Mouse (Mus musculus): ENCODE measurements around the gene Dhx40. TPM values are rescaled to one million over a fixed set of nuclear protein-coding genes. Genes with fewer than 3 reads are reported as not detected.
"Not testable (repeated sequence)": the region's sequence is repeated elsewhere in the genome, so short reads cannot be mapped to it uniquely, and the experiment has no call there.

Dhx40 gene
- polyA plus RNA-seq, 1 experiment from 2014 or later, result 19.5 TPM

DNA sequence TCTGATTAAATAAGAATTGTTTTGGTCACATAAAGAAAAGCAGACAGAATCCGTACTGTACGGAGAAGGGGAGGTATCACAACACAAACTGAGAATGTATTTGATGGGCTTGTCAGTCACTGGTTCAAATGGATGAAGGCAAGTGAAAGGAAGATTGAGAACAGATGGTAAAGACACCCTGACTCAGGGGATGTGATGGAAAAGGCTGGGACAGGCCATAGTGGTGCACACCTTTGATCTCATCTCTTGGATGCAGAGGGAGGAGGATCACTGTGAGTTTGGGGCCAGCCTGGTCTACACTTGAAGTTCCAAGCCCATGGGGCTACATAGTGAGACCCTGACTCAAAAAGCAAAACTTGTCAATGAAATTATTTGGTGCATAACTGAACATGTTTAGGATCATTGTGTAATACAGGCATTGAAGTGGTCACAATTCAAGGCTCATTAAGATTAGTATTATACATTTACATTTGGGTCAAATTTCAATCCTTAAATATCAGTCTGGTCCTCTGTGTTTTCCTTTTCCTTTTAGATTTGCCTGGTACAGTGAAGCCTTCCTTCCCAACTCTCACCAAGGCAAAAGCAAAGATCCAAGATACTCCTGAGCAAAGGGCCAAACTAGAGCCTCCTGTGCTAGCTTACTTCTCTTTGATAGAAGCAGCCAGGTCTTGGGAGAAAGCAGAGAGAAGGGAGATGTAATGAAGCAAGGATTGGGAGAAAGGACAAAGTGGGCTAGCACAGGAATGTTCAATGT is 3.2 kb upstream of the Dhx40 start:
- Histone ChIP-seq H3K9me3 (ENCODE audit: control insufficient read depth, low read length) (no peaks in the 10 kb centered on the region), H3K4me1 (replicated peaks; ENCODE audit: control insufficient read depth, insufficient read depth, low read length) (0 out of 2 replicates have a peak, but pooled peaks cover 3% of the 10 kb centered on the region), H3K4me2 (ENCODE audit: low read length) (no peak overlapping the region), H3K27ac (ENCODE audit: low read depth) (no peak overlapping the region), H3K9ac (ENCODE audit: low read length) (no peak overlapping the region), H3K27me3 (replicated peaks; ENCODE audit: control insufficient read depth, insufficient read depth, low read length) (no peaks in the 10 kb centered on the region), H3K36me3 (ENCODE audit: control insufficient read depth, insufficient read depth, low read length) (no peaks in the 10 kb centered on the region), H3K4me3 (ENCODE audit: low read depth, low read length) (no peak overlapping the region)
- DNase-seq (ENCODE audit: low spot score) (no peak), ATAC-seq (replicated peaks; ENCODE audit: low FRiP score, low TSS enrichment, low read depth) (no peak)
- WGBS, result 76% methylated on average over 2 of the region's 2 CpGs

DNA sequence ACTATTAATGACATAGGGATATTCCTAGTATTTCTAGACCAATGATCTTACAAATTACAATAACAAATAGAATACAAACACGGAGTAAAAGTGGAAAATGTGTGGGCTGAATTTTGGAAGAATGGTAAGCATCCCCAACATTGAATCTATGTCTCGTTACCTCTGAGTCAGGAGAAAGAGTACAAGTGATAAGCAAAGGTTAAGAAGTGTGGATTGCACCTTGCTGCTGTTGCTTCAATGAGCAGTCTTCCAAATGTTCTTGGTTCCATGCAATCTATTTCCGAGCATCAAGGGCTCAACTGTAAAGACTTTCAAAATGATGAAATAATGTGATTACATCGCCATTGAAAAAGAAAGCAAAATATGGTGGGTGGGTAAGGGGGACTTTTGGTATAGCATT is 2.3 kb upstream of the Dhx40 start:
- Histone ChIP-seq H3K36me3 (ENCODE audit: control insufficient read depth, insufficient read depth, low read length) (peaks cover 3% of the 10 kb centered on the region; the same call in 1 of the 2 replicates), H3K4me2 (ENCODE audit: low read length) (no peak overlapping the region), H3K27ac (ENCODE audit: low read depth) (no peak overlapping the region), H3K9ac (ENCODE audit: low read length) (no peak overlapping the region), H3K4me3 (ENCODE audit: low read depth, low read length) (no peak overlapping the region), H3K27me3 (replicated peaks; ENCODE audit: control insufficient read depth, insufficient read depth, low read length) (no peaks in the 10 kb centered on the region), H3K4me1 (replicated peaks; ENCODE audit: control insufficient read depth, insufficient read depth, low read length) (0 out of 2 replicates have a peak, but pooled peaks cover 3% of the 10 kb centered on the region), H3K9me3 (ENCODE audit: control insufficient read depth, low read length) (no peaks in the 10 kb centered on the region)
- ATAC-seq (replicated peaks; ENCODE audit: low FRiP score, low TSS enrichment, low read depth) (no peak), DNase-seq (ENCODE audit: low spot score) (no peak)
- 71% methylated on average over 4 of the region's 4 CpGs for WGBS

DNA sequence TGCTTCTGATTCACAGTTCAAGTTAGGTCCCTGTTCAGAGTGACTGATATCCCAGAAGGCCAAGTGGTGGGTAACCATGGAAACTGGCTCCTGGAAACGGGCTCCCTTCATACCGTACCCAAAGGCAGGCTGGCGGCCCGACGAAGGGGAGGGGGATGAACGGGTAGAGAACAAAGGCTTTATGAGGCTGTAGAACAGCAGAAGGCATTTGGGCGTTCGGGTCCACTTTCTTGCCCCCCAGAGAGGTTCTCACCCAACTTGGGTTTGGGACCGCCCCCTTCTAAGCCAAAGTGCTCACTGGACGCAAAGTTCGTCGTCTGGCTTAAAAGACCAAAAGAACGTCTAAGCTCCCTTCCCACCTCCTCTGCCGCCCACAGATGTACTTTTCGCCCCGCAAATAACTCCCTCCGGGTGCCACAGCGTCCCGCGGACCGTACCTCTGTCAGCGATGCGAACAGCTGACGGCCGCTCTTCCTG is 507 bp downstream of the Dhx40 start:
- peak overlapping the region; percentile 64 for H3K4me2 ChIP-seq (ENCODE audit: low read length)
- H3K27me3 ChIP-seq (replicated peaks; ENCODE audit: control insufficient read depth, insufficient read depth, low read length), result no peaks in the 10 kb centered on the region
- peak; percentile 80 for DNase-seq (ENCODE audit: low spot score)
- under 1% methylated on average over 25 of the region's 25 CpGs for WGBS
- H3K4me3 ChIP-seq (ENCODE audit: low read depth, low read length), result peak overlapping the region; percentile 100
- 0 out of 2 replicates have a peak, but pooled peaks cover 3% of the 10 kb centered on the region for H3K4me1 ChIP-seq (replicated peaks; ENCODE audit: control insufficient read depth, insufficient read depth, low read length)
- no peaks in the 10 kb centered on the region for H3K9me3 ChIP-seq (ENCODE audit: control insufficient read depth, low read length)
- peak overlapping the region; percentile 72 for H3K9ac ChIP-seq (ENCODE audit: low read length)
- H3K36me3 ChIP-seq (ENCODE audit: control insufficient read depth, insufficient read depth, low read length), result peaks cover 24% of the 10 kb centered on the region
- peak; percentile 70 for ATAC-seq (replicated peaks; ENCODE audit: low FRiP score, low TSS enrichment, low read depth)
- H3K27ac ChIP-seq (ENCODE audit: low read depth), result peak overlapping the region; percentile 76; the same call in 1 of the 2 replicates

DNA sequence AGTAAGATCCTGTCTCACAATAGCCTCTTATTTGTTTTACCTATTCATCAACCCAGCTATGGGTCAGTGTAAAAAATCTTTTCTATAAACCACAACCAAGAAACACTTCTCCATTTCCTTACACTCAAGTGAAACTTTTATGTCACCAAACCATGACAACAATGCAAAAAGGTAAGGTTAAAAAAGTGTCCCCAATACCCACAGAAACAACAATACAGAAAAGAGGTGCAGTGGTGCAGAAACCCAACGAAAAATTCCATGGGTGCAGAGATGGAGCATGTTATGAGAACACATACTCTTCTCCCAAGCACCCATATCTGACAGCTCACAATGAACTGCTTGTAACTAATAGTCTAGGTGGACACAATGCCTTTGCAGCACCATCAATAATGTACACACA is 13.4 kb downstream of the Dhx40 start:
- no peaks in the 10 kb centered on the region for H3K27me3 ChIP-seq (replicated peaks; ENCODE audit: control insufficient read depth, insufficient read depth, low read length)
- H3K9me3 ChIP-seq (ENCODE audit: control insufficient read depth, low read length), result no peaks in the 10 kb centered on the region
- H3K36me3 ChIP-seq (ENCODE audit: control insufficient read depth, insufficient read depth, low read length), result peaks cover 56% of the 10 kb centered on the region
- no peak overlapping the region for H3K27ac ChIP-seq (ENCODE audit: low read depth)
- no peak for DNase-seq (ENCODE audit: low spot score)
- H3K9ac ChIP-seq (ENCODE audit: low read length), result no peak overlapping the region
- H3K4me2 ChIP-seq (ENCODE audit: low read length), result no peak overlapping the region
- no peak for ATAC-seq (replicated peaks; ENCODE audit: low FRiP score, low TSS enrichment, low read depth)
- WGBS, result 89% methylated on average over 1 of the region's 1 CpGs
- no peaks in the 10 kb centered on the region for H3K4me1 ChIP-seq (replicated peaks; ENCODE audit: control insufficient read depth, insufficient read depth, low read length)
- H3K4me3 ChIP-seq (ENCODE audit: low read depth, low read length), result no peak overlapping the region

DNA sequence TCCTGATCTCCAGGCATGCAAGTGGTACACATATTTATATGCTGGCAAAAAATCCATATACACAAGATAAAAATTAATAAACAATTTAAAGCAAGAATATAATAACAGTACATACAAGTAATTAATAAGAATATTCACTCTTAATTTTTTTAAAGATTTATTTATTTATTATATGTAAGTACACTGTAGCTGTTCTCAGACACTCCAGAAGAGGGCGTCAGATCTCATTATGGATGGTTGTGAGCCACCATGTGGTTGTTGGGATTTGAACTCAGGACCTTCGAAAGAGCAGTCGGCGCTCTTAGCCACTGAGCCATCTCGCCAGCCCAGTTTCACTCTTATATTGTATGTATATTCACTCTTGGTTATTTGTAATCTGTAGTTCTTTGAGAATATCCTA is 20.1 kb downstream of the Dhx40 start:
- H3K9me3 ChIP-seq (ENCODE audit: control insufficient read depth, low read length); H3K27ac ChIP-seq (ENCODE audit: low read depth); ATAC-seq (replicated peaks; ENCODE audit: low FRiP score, low TSS enrichment, low read depth); H3K27me3 ChIP-seq (replicated peaks; ENCODE audit: control insufficient read depth, insufficient read depth, low read length); DNase-seq (ENCODE audit: low spot score); H3K9ac ChIP-seq (ENCODE audit: low read length); H3K4me1 ChIP-seq (replicated peaks; ENCODE audit: control insufficient read depth, insufficient read depth, low read length); H3K4me3 ChIP-seq (ENCODE audit: low read depth, low read length); H3K4me2 ChIP-seq (ENCODE audit: low read length): not testable (repeated sequence)
- WGBS, result 96% methylated on average over 5 of the region's 5 CpGs
- H3K36me3 ChIP-seq (ENCODE audit: control insufficient read depth, insufficient read depth, low read length), result peaks cover 74% of the 10 kb centered on the region

DNA sequence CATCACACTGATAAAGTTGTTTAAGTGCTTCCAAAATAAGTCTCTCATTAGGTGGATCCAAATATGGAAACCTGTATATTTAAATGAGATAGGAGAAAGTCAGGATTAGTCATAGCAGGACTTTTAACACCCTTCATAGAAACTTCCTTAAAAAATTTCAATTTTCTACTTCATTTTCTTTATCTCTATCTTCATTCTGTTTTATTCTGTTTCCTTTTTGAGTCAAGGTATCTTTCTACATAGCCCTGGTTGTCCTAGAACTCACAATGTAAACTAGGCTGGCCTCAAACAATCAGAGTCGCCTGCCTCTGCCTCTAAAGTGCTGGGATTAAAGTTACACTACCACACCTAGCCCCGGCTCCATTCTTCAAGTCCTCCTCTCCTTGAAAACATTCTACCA is 21.8 kb downstream of the Dhx40 start:
- no peak overlapping the region for H3K27ac ChIP-seq (ENCODE audit: low read depth)
- H3K4me2 ChIP-seq (ENCODE audit: low read length), result no peak overlapping the region
- no peaks in the 10 kb centered on the region for H3K4me1 ChIP-seq (replicated peaks; ENCODE audit: control insufficient read depth, insufficient read depth, low read length)
- no peak overlapping the region for H3K9ac ChIP-seq (ENCODE audit: low read length)
- H3K4me3 ChIP-seq (ENCODE audit: low read depth, low read length), result no peak overlapping the region
- WGBS, result 86% methylated on average over 2 of the region's 2 CpGs
- no peaks in the 10 kb centered on the region for H3K9me3 ChIP-seq (ENCODE audit: control insufficient read depth, low read length)
- H3K27me3 ChIP-seq (replicated peaks; ENCODE audit: control insufficient read depth, insufficient read depth, low read length), result no peaks in the 10 kb centered on the region
- ATAC-seq (replicated peaks; ENCODE audit: low FRiP score, low TSS enrichment, low read depth), result no peak
- no peak for DNase-seq (ENCODE audit: low spot score)
- peaks cover 69% of the 10 kb centered on the region for H3K36me3 ChIP-seq (ENCODE audit: control insufficient read depth, insufficient read depth, low read length)

DNA sequence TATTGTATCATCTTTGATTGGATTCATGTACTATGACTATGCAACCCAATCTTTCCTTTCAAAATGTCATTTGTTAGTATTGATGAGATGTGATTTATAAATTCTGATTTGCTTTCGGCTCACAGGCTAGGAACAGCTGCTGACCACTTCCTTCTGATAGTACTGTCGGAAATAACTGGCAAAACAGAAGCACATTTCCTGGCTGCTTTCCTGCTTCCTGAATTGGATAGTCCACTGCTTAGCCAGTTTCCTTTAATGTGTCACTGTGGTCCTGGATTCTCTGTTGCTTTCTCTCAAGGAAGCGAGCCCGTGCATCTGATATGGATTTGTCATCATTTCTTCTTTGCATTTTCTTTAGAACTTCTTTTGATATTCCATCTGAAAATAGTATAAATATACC is 37.7 kb downstream of the Dhx40 start:
- ATAC-seq (replicated peaks; ENCODE audit: low FRiP score, low TSS enrichment, low read depth), result no peak
- H3K27me3 ChIP-seq (replicated peaks; ENCODE audit: control insufficient read depth, insufficient read depth, low read length), result no peaks in the 10 kb centered on the region

DNA sequence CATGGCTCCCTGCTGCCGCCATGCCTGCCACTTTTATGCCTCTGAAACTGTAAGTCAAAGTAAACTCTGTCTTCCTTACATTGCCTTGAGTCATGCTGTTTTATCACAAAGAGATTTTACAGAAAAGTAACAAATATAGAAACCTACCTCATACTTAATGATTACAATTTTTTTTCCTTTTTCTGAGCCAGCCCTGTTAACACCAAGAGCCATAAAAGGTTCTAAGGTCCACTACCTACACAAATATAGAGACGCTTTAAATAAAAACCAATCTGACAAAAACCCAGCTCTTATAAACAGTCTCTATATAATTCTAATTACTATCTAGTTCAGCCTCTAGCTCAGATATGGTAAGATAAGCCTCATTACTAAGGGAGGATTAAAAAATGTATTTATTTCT is 43.0 kb downstream of the Dhx40 start:
- Histone ChIP-seq H3K27me3 (replicated peaks; ENCODE audit: control insufficient read depth, insufficient read depth, low read length) (no peaks in the 10 kb centered on the region), H3K27ac (ENCODE audit: low read depth) (no peak overlapping the region), H3K36me3 (ENCODE audit: control insufficient read depth, insufficient read depth, low read length) (peaks cover 11% of the 10 kb centered on the region; the same call in 1 of the 2 replicates), H3K4me2 (ENCODE audit: low read length) (no peak overlapping the region), H3K9me3 (ENCODE audit: control insufficient read depth, low read length) (no peaks in the 10 kb centered on the region), H3K4me1 (replicated peaks; ENCODE audit: control insufficient read depth, insufficient read depth, low read length) (no peaks in the 10 kb centered on the region), H3K4me3 (ENCODE audit: low read depth, low read length) (no peak overlapping the region), H3K9ac (ENCODE audit: low read length) (no peak overlapping the region)
- DNase-seq (ENCODE audit: low spot score) (no peak), ATAC-seq (replicated peaks; ENCODE audit: low FRiP score, low TSS enrichment, low read depth) (no peak)
- 81% methylated on average over 2 of the region's 2 CpGs for WGBS

More for the DNA sequence above, 37.7 kb downstream of the Dhx40 start:
- no peak for DNase-seq (ENCODE audit: low spot score)
- peaks cover 47% of the 10 kb centered on the region for H3K36me3 ChIP-seq (ENCODE audit: control insufficient read depth, insufficient read depth, low read length)
- WGBS, result 87% methylated on average over 4 of the region's 4 CpGs
- no peak overlapping the region for H3K27ac ChIP-seq (ENCODE audit: low read depth)
- H3K4me3 ChIP-seq (ENCODE audit: low read depth, low read length), result no peak overlapping the region
- no peak overlapping the region for H3K9ac ChIP-seq (ENCODE audit: low read length)
- no peaks in the 10 kb centered on the region for H3K9me3 ChIP-seq (ENCODE audit: control insufficient read depth, low read length)
- no peak overlapping the region for H3K4me2 ChIP-seq (ENCODE audit: low read length)
- no peaks in the 10 kb centered on the region for H3K4me1 ChIP-seq (replicated peaks; ENCODE audit: control insufficient read depth, insufficient read depth, low read length)

DNA sequence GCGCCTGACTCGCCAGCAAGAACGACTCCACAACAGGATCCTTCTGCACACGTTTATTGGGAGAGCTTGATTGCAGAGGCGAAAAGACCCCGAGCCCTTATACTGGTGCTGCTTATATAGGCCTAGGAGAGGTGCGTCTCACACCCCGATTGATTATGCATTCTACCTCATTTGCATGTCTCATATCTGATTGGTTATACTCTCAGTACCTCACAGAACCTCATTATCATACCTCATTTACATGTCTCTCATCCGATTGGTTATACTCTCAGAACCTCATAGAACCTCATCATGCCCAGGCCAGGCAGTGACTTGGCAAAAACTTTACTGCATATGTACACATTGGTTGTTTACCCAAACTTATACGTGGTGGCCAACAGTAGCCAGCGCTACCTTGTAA is 44.4 kb downstream of the Dhx40 start:
- not testable (repeated sequence) for H3K36me3 ChIP-seq (ENCODE audit: control insufficient read depth, insufficient read depth, low read length); H3K27me3 ChIP-seq (replicated peaks; ENCODE audit: control insufficient read depth, insufficient read depth, low read length); H3K4me3 ChIP-seq (ENCODE audit: low read depth, low read length); H3K9me3 ChIP-seq (ENCODE audit: control insufficient read depth, low read length); DNase-seq (ENCODE audit: low spot score); H3K4me2 ChIP-seq (ENCODE audit: low read length); ATAC-seq (replicated peaks; ENCODE audit: low FRiP score, low TSS enrichment, low read depth); H3K9ac ChIP-seq (ENCODE audit: low read length); H3K27ac ChIP-seq (ENCODE audit: low read depth); H3K4me1 ChIP-seq (replicated peaks; ENCODE audit: control insufficient read depth, insufficient read depth, low read length)
- 93% methylated on average over 11 of the region's 11 CpGs for WGBS
